Comparison of ENCODE assay signal across 10 mouse cellular contexts in the genomic region with DNA sequence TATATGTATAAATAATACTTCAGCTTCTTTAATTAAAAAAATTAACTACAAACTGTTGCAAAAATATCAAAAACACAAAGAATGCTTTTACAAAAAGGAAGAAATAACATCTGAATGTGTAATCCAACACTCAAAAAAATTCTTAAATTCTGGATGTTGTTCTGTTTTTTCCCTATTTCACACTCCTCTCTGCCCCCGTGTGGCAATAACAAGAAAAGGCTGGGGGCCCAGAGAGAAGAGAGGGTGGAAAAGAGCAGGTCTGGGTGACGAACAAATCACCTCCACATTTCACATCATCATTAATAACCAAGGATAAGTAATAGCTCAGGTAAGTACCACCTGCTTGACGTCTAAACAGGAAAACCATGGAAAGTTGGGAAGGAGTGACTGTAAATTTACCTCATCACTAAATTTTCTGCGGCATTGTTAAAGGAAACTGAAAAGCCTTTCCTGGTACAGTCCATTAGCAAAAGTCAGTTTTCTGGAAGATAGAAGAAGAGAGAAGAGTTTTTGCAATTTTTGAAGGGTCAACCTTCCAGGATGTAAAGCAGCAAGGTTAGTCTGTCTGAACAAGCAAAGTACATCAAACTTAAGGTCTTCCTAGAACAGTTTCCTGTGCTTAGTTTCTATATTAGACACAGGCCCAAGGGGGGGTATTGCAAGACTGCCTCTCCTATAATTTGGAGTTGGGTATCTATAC. TPM values are rescaled to one million over a fixed set of nuclear protein-coding genes. Genes with fewer than 3 reads are reported as not detected.
A peak's percentile ranks its signal among the peaks of the same experiment; 100 is the strongest.
DNase-seq lines count a peak whose midpoint lies in the region; ATAC-seq and TF ChIP-seq lines count a peak whose summit lies in the region.
"Had no signal": no experiment of that assay in that cellular context is flagged by ENCODE, and none has a peak within 500 bp of the region (broad histone marks: within the 10 kb centered on the region; RNA-seq: fewer than 3 reads in every experiment).

No protein-coding gene starts in this region.

- no peak for ATAC-seq in midbrain, postnatal 0 days (ENCODE audit: low FRiP score)
- no peak for ATAC-seq in midbrain, embryonic 16.5 days

- H3K27me3 ChIP-seq in midbrain, postnatal 0 days (ENCODE audit: insufficient read depth, low read length): no peaks in the 10 kb centered on the region
- H3K27me3 ChIP-seq in midbrain, embryonic 16.5 days (ENCODE audit: control insufficient read depth, insufficient read depth, low read depth, low read length): no peaks in the 10 kb centered on the region
- H3K27me3 ChIP-seq: hindbrain, embryonic 15.5 days; midbrain, embryonic 12.5 days had no signal

- no peak overlapping the region for H3K9ac ChIP-seq in midbrain, postnatal 0 days (replicated peaks; ENCODE audit: low read length, poor library complexity, severe bottlenecking)
- H3K9ac ChIP-seq in midbrain, embryonic 16.5 days (ENCODE audit: low read depth, low read length): no peak overlapping the region
- H3K9ac ChIP-seq: hindbrain, embryonic 15.5 days; midbrain, embryonic 12.5 days had no signal

- no peak overlapping the region for H3K4me3 ChIP-seq in midbrain, postnatal 0 days (ENCODE audit: low read depth, low read length)
- H3K4me3 ChIP-seq in midbrain, embryonic 16.5 days (ENCODE audit: low read depth, low read length): no peak overlapping the region
- H3K4me3 ChIP-seq: hindbrain, embryonic 15.5 days; midbrain, embryonic 12.5 days had no signal

- WGBS in midbrain, postnatal 0 days: 31% methylated on average over 4 of the region's 4 CpGs
- WGBS in midbrain, embryonic 16.5 days: 36% methylated on average over 4 of the region's 4 CpGs

- H3K4me2 ChIP-seq in midbrain, postnatal 0 days (ENCODE audit: low read depth, low read length, poor library complexity, severe bottlenecking): no peak overlapping the region
- H3K4me2 ChIP-seq in midbrain, embryonic 16.5 days (ENCODE audit: low read length): no peak overlapping the region
- H3K4me2 ChIP-seq: hindbrain, embryonic 15.5 days; midbrain, embryonic 12.5 days had no signal

- TF ChIP-seq CTCF in midbrain, postnatal 0 days (IDR thresholded peaks at IDR 0.05): peak; percentile 70
- peak; percentile 43; the same call in 1 of the 2 replicates for TF ChIP-seq CTCF in brain, embryonic 14.5 days (IDR thresholded peaks at IDR 0.05; ENCODE audit: borderline replicate concordance, extremely low read depth, insufficient read depth, insufficient read length)

- no peaks in the 10 kb centered on the region for H3K36me3 ChIP-seq in midbrain, postnatal 0 days (ENCODE audit: insufficient read depth, low read length)
- no peaks in the 10 kb centered on the region for H3K36me3 ChIP-seq in midbrain, embryonic 16.5 days (ENCODE audit: control insufficient read depth, insufficient read depth, low read length)
- H3K36me3 ChIP-seq: hindbrain, embryonic 15.5 days; midbrain, embryonic 12.5 days had no signal

- H3K27ac ChIP-seq in midbrain, postnatal 0 days (ENCODE audit: low read depth, low read length): no peak overlapping the region
- H3K27ac ChIP-seq in midbrain, embryonic 16.5 days (ENCODE audit: low read length): no peak overlapping the region
- H3K27ac ChIP-seq: hindbrain, embryonic 15.5 days; midbrain, embryonic 12.5 days had no signal

- TF ChIP-seq POLR2A in brain, embryonic 14.5 days (IDR thresholded peaks at IDR 0.05; ENCODE audit: borderline replicate concordance, extremely low read depth, insufficient read depth, insufficient read length, poor library complexity, severe bottlenecking): no peak

- no peaks in the 10 kb centered on the region for H3K4me1 ChIP-seq in midbrain, postnatal 0 days (ENCODE audit: insufficient read depth, low read length)
- peaks cover 3% of the 10 kb centered on the region; the same call in 1 of the 2 replicates for H3K4me1 ChIP-seq in midbrain, embryonic 16.5 days (ENCODE audit: control insufficient read depth, insufficient read depth, low read length)

- H3K9me3 ChIP-seq in midbrain, postnatal 0 days (ENCODE audit: low read length): no peaks in the 10 kb centered on the region
- no peaks in the 10 kb centered on the region for H3K9me3 ChIP-seq in midbrain, embryonic 16.5 days (replicated peaks; ENCODE audit: control insufficient read depth, low read length, poor library complexity, severe bottlenecking)
- H3K9me3 ChIP-seq: hindbrain, embryonic 15.5 days; midbrain, embryonic 12.5 days had no signal

- peak; percentile 13 for DNase-seq in gastrocnemius, adult 18-20 months (ENCODE audit: low spot score)
- no peak for DNase-seq in gastrocnemius, postnatal 10 days
- DNase-seq in midbrain, postnatal 0 days (ENCODE audit: low spot score): no peak
- DNase-seq in brain, embryonic 14.5 days (ENCODE audit: low read depth): peak; percentile 13
- peak; percentile 51 for DNase-seq in lung, postnatal 36 days
- no peak for DNase-seq in left cerebral cortex, adult 9 months (ENCODE audit: low spot score in 2 of 2)
- no peak for DNase-seq in right cerebral cortex, postnatal 14 days

RNA-seq across cellular contexts. Expression of gene Emc7, which starts 5.0 kb away (rescaled TPM):
- 10 to 100 TPM; 12.8 to 13.4 TPM for total RNA-seq in gastrocnemius, adult 18-20 months (2021)
- total RNA-seq in gastrocnemius, postnatal 10 days (2021): 10 to 100 TPM; 14.0 to 15.2 TPM
- total RNA-seq in midbrain, postnatal 0 days (2014; rRNA removed): 16.8 and 19.5 TPM in 2 replicates
- 33.1 and 33.5 TPM in 2 replicates for polyA plus RNA-seq in midbrain, postnatal 0 days (2015; fragmentation: Nextera tagmentation; extraction: Ambion mirVana)
- 22.2 and 23.3 TPM in 2 replicates for polyA plus RNA-seq in midbrain, embryonic 16.5 days (2015; fragmentation: Nextera tagmentation; extraction: Ambion mirVana)
- 10.0 and 10.2 TPM in 2 replicates for polyA plus RNA-seq in brain, embryonic 14.5 days (2012; rRNA removed)

RNA-seq across cellular contexts. Expression of gene Chrm5, which starts 30.8 kb away (rescaled TPM):
- total RNA-seq in gastrocnemius, adult 18-20 months (2021): not detected
- under 1 TPM in 1 of 2 experiments, not detected in 1; 0.16 TPM for total RNA-seq in gastrocnemius, postnatal 10 days (2021)
- 7.6 and 7.7 TPM in 2 replicates for total RNA-seq in midbrain, postnatal 0 days (2014; rRNA removed)
- 2.7 and 3.1 TPM in 2 replicates for polyA plus RNA-seq in midbrain, postnatal 0 days (2015; fragmentation: Nextera tagmentation; extraction: Ambion mirVana)
- polyA plus RNA-seq in midbrain, embryonic 16.5 days (2015; fragmentation: Nextera tagmentation; extraction: Ambion mirVana): 1.4 and 1.5 TPM in 2 replicates
- polyA plus RNA-seq in brain, embryonic 14.5 days (2012; rRNA removed): 0.21 and 0.63 TPM in 2 replicates

RNA-seq across cellular contexts. Expression of gene Aven, which starts 43.0 kb away (rescaled TPM):
- 10 to 100 TPM; 11.1 to 15.5 TPM for total RNA-seq in gastrocnemius, adult 18-20 months (2021)
- total RNA-seq in gastrocnemius, postnatal 10 days (2021): 10 to 100 TPM; 17.5 to 22.0 TPM
- 6.7 and 8.9 TPM in 2 replicates for total RNA-seq in midbrain, postnatal 0 days (2014; rRNA removed)
- polyA plus RNA-seq in midbrain, postnatal 0 days (2015; fragmentation: Nextera tagmentation; extraction: Ambion mirVana): 2.8 and 3.5 TPM in 2 replicates
- 2.6 and 2.7 TPM in 2 replicates for polyA plus RNA-seq in midbrain, embryonic 16.5 days (2015; fragmentation: Nextera tagmentation; extraction: Ambion mirVana)
- polyA plus RNA-seq in brain, embryonic 14.5 days (2012; rRNA removed): 6.5 and 7.2 TPM in 2 replicates

Comparison
In these comparisons a context has a peak if more than half of its experiments do, and no peak if none do; other contexts are left out.
1. DNase-seq: peak in gastrocnemius, adult 18-20 months (single experiment), brain, embryonic 14.5 days (single experiment) and lung, postnatal 36 days (single experiment); none in gastrocnemius, postnatal 10 days (single experiment), midbrain, postnatal 0 days (single experiment), left cerebral cortex, adult 9 months (0 of 2) and right cerebral cortex, postnatal 14 days (single experiment).